Mouse (Mus musculus) E14TG2a.4 (cell line): ENCODE measurements at regions not wholly inside any gene's neighbourhood (a gene's known extent, or its start where the extent isn't known, plus 50 kb on each side); places are given as distances from the start of the nearest gene placed in this dataset.

Source experiments
- CTCF ChIP-seq: conservative IDR thresholded peaks from 2 replicates; pipeline ENCODE4 v1.5.1; 2014; ENCODE audit warnings: low read length
- NANOG ChIP-seq: IDR thresholded peaks from 2 replicates; pipeline ENCODE4 v1.6.1; 2014; ENCODE audit warnings: borderline replicate concordance, low read length, mixed read lengths

- no peak for TF ChIP-seq CTCF
- TF ChIP-seq NANOG, result no peak
These were observed 812.9 kb upstream of the Lrrc6 start for GRCm38 (mm10) chr15:67313648-67314047.
